Comparison of ENCODE assay signal across 19 mouse cellular contexts in the genomic region with DNA sequence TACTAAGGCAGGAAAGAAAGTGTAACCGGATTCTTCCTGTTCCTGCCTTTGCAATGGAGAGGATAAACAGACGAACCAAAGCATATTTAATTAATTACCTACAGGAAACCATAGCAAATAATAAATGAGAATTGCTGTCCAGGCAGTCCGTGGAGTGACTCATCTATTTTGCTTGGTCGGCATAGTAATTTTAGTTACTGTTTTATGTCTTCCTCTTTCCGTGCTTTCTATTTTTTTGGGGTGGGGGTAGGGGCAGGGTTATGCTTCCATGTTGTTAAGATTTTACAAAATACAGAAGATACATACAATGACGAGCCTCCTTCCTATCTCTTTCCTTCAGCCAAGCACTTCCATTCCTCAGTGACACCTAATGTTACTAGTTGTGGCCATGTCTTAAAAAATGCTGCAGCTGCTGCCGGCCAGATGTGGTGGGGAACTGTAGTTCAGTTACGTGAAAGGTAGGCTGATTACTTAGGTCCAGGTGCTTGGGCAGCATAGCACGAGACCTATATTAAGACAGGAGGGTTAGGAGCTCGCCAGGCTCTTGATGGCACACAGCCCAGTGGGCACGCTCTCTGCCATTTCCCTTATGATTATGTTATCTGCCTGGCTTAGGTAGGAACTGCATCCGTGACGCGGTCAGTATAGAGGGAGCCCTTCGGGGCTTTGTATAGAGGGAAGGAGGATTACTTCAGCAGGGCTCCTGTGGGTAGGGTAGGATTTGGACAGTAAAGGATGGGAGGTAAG. TPM values are rescaled to one million over a fixed set of nuclear protein-coding genes. Genes with fewer than 3 reads are reported as not detected.
DNase-seq lines count a peak whose midpoint lies in the region; ATAC-seq and TF ChIP-seq lines count a peak whose summit lies in the region.
"Had no signal": no experiment of that assay in that cellular context is flagged by ENCODE, and none has a peak within 500 bp of the region (broad histone marks: within the 10 kb centered on the region; RNA-seq: fewer than 3 reads in every experiment).

No protein-coding gene starts in this region.

- H3K4me3 ChIP-seq in kidney, embryonic 15.5 days (replicated peaks) = no peak overlapping the region
- no peak overlapping the region for H3K4me3 ChIP-seq in kidney, adult 2 months (ENCODE audit: insufficient read depth, low read depth, low read length)
- no peak overlapping the region for H3K4me3 ChIP-seq in hindbrain, embryonic 14.5 days (replicated peaks; ENCODE audit: low read length)
- H3K4me3 ChIP-seq in forebrain, postnatal 0 days (ENCODE audit: low read depth, low read length) = no peak overlapping the region
- H3K4me3 ChIP-seq: forebrain, embryonic 13.5 days; intestine, embryonic 15.5 days; left cerebral cortex, adult 2 months; stomach, embryonic 15.5 days had no signal

- H3K9ac ChIP-seq in kidney, embryonic 15.5 days = no peak overlapping the region
- no peak overlapping the region for H3K9ac ChIP-seq in hindbrain, embryonic 14.5 days
- no peak overlapping the region for H3K9ac ChIP-seq in forebrain, postnatal 0 days
- H3K9ac ChIP-seq: forebrain, embryonic 13.5 days; intestine, embryonic 15.5 days; stomach, embryonic 15.5 days had no signal

- no peak overlapping the region for H3K27ac ChIP-seq in kidney, embryonic 15.5 days
- no peak overlapping the region for H3K27ac ChIP-seq in kidney, adult 2 months (ENCODE audit: insufficient read depth, low read depth, low read length)
- H3K27ac ChIP-seq in hindbrain, embryonic 14.5 days = no peak overlapping the region
- no peak overlapping the region for H3K27ac ChIP-seq in forebrain, postnatal 0 days (ENCODE audit: low read depth, low read length)
- H3K27ac ChIP-seq: forebrain, embryonic 13.5 days; intestine, embryonic 15.5 days; left cerebral cortex, adult 2 months; stomach, embryonic 15.5 days had no signal

- H3K4me2 ChIP-seq in kidney, embryonic 15.5 days = 0 out of 2 replicates have a peak overlapping the region, but pooled peaks have one; percentile 3
- no peak overlapping the region for H3K4me2 ChIP-seq in hindbrain, embryonic 14.5 days (replicated peaks)
- no peak overlapping the region for H3K4me2 ChIP-seq in forebrain, postnatal 0 days (ENCODE audit: low read depth)
- H3K4me2 ChIP-seq: forebrain, embryonic 13.5 days; intestine, embryonic 15.5 days; midbrain, embryonic 11.5 days; stomach, embryonic 15.5 days had no signal

- 71% methylated on average over 15 of the region's 15 CpGs for WGBS in kidney, embryonic 15.5 days
- WGBS in kidney, adult 2 months = 57% methylated on average over 15 of the region's 15 CpGs
- WGBS in hindbrain, embryonic 14.5 days = 89% methylated on average over 15 of the region's 15 CpGs
- WGBS in forebrain, postnatal 0 days = 88% methylated on average over 15 of the region's 15 CpGs

- no peak for DNase-seq in kidney, adult 2 months
- peak; percentile 69 for DNase-seq in 416B (ENCODE audit: low read depth)
- DNase-seq in NIH3T3 (ENCODE audit: low read depth) = peak; percentile 34
- DNase-seq in frontal cortex, postnatal 14 days (ENCODE audit: low spot score in 2 of 2) = no peak
- DNase-seq in hindbrain, embryonic 14.5 days (ENCODE audit: low spot score) = no peak
- DNase-seq in forebrain, postnatal 0 days = no peak
- DNase-seq: adrenal gland, postnatal 10 days; embryo, embryonic 11 days; gastrocnemius, postnatal 36 days; right cerebral cortex, postnatal 4 days; thymus, postnatal 36 days had no signal

- H3K9me3 ChIP-seq in kidney, embryonic 15.5 days (replicated peaks) = no peaks in the 10 kb centered on the region
- no peaks in the 10 kb centered on the region for H3K9me3 ChIP-seq in hindbrain, embryonic 14.5 days (ENCODE audit: control insufficient read depth, low read length)
- H3K9me3 ChIP-seq in forebrain, postnatal 0 days (ENCODE audit: low read length) = no peaks in the 10 kb centered on the region
- H3K9me3 ChIP-seq: forebrain, embryonic 13.5 days; intestine, embryonic 15.5 days; stomach, embryonic 15.5 days had no signal

- H3K4me1 ChIP-seq in kidney, embryonic 15.5 days = peaks cover 5% of the 10 kb centered on the region; the same call in 1 of the 2 replicates
- peaks cover 10% of the 10 kb centered on the region; the same call in 1 of the 2 replicates for H3K4me1 ChIP-seq in kidney, adult 2 months (ENCODE audit: control insufficient read depth, insufficient read depth, low read length)
- H3K4me1 ChIP-seq in hindbrain, embryonic 14.5 days (replicated peaks; ENCODE audit: control insufficient read depth, insufficient read depth, low read length) = no peaks in the 10 kb centered on the region
- no peaks in the 10 kb centered on the region for H3K4me1 ChIP-seq in forebrain, postnatal 0 days (ENCODE audit: insufficient read depth)
- H3K4me1 ChIP-seq: forebrain, embryonic 13.5 days; intestine, embryonic 15.5 days had no signal

- no peak for TF ChIP-seq POLR2A in kidney, adult 2 months (IDR thresholded peaks at IDR 0.05; ENCODE audit: low read depth, low read length)

- 0 out of 2 replicates have a peak, but pooled peaks have one; percentile 22 for ATAC-seq in kidney, embryonic 15.5 days (replicated peaks; ENCODE audit: low FRiP score)
- peak; percentile 59 to 76 for ATAC-seq in hematopoietic stem cell, adult 5-6 weeks (replicated peaks in 1 of 2; ENCODE audit: insufficient read depth in 1 of 2, low FRiP score in 2 of 2, low TSS enrichment in 1 of 2, low read depth in 1 of 2, poor library complexity in 2 of 2, severe bottlenecking in 2 of 2)
- ATAC-seq in hindbrain, embryonic 14.5 days (ENCODE audit: low FRiP score) = no peak
- ATAC-seq in forebrain, postnatal 0 days = no peak
- ATAC-seq: CD4-positive, CD25-positive, alpha-beta regulatory T cell, adult 4 months; forebrain, embryonic 13.5 days; intestine, embryonic 15.5 days had no signal

- no peak for TF ChIP-seq CTCF in kidney, adult 2 months (conservative IDR thresholded peaks at IDR 0.05; ENCODE audit: insufficient read depth, insufficient read length, low read depth, low read length)
- no peak for TF ChIP-seq CTCF in forebrain, postnatal 0 days (IDR thresholded peaks at IDR 0.05; ENCODE audit: low read depth)

- H3K36me3 ChIP-seq in kidney, embryonic 15.5 days = no peaks in the 10 kb centered on the region
- no peaks in the 10 kb centered on the region for H3K36me3 ChIP-seq in kidney, adult 2 months (ENCODE audit: control insufficient read depth, insufficient read depth, low read length)
- no peaks in the 10 kb centered on the region for H3K36me3 ChIP-seq in hindbrain, embryonic 14.5 days (replicated peaks; ENCODE audit: control insufficient read depth, insufficient read depth)
- no peaks in the 10 kb centered on the region for H3K36me3 ChIP-seq in forebrain, postnatal 0 days (ENCODE audit: insufficient read depth)
- H3K36me3 ChIP-seq: intestine, embryonic 15.5 days; stomach, embryonic 15.5 days had no signal

- H3K27me3 ChIP-seq in kidney, embryonic 15.5 days = no peaks in the 10 kb centered on the region
- no peaks in the 10 kb centered on the region for H3K27me3 ChIP-seq in kidney, adult 2 months (replicated peaks; ENCODE audit: control insufficient read depth, insufficient read depth, low read length)
- no peaks in the 10 kb centered on the region for H3K27me3 ChIP-seq in hindbrain, embryonic 14.5 days (ENCODE audit: control insufficient read depth, insufficient read depth, low read length)
- H3K27me3 ChIP-seq in forebrain, postnatal 0 days (ENCODE audit: insufficient read depth, low read length) = no peaks in the 10 kb centered on the region
- H3K27me3 ChIP-seq: forebrain, embryonic 13.5 days; intestine, embryonic 15.5 days; stomach, embryonic 15.5 days had no signal

RNA-seq across cellular contexts. Expression of gene Depdc1b, which starts 19.3 kb away (rescaled TPM):
- 10.7 and 13.7 TPM in 2 replicates for polyA plus RNA-seq in kidney, embryonic 15.5 days (2015; fragmentation: Nextera tagmentation; extraction: Ambion mirVana)
- 10.9 and 11.2 TPM in 2 replicates for polyA plus RNA-seq in kidney, adult 2 months (2012; rRNA removed)
- total RNA-seq in hematopoietic stem cell, adult 5-6 weeks (2017) = 16.1 and 19.9 TPM in 2 replicates
- polyA plus RNA-seq in hindbrain, embryonic 14.5 days (2014; fragmentation: Nextera tagmentation; extraction: Ambion mirVana) = 2.2 and 2.6 TPM in 2 replicates
- 1.8 and 3.1 TPM in 2 replicates for total RNA-seq in forebrain, postnatal 0 days (2014; rRNA removed)
- 0.50 and 0.51 TPM in 2 replicates for polyA plus RNA-seq in forebrain, postnatal 0 days (2015; fragmentation: Nextera tagmentation; extraction: Ambion mirVana)

Comparison
In these comparisons a context has a peak if more than half of its experiments do, and no peak if none do; other contexts are left out.
1. ATAC-seq: peak in kidney, embryonic 15.5 days (single experiment) and hematopoietic stem cell, adult 5-6 weeks (2 of 2); none in hindbrain, embryonic 14.5 days (single experiment) and forebrain, postnatal 0 days (single experiment).
2. DNase-seq: peak in 416B (single experiment) and NIH3T3 (single experiment); none in kidney, adult 2 months (single experiment), frontal cortex, postnatal 14 days (0 of 2), hindbrain, embryonic 14.5 days (single experiment) and forebrain, postnatal 0 days (single experiment).